Mouse (Mus musculus) T-helper 1 cell (primary cell): ENCODE data around the gene Grhl1.

Source experiments
- in situ Hi-C: fragments of 300-600 bp; cut with MboI, MseI; formaldehyde crosslinking; loops from one replicate; pipeline ENCODE4 v1.15.1; 2025; ENCODE audit warnings: high pct_unique_total_duplicates

The Grhl1 gene

GRCm38 (mm10) chr12:24642370-24642802 is 70.3 kb downstream of the Grhl1 start:
- in situ Hi-C loops: no loop called here

- in situ Hi-C loops: no loop called here
Measured at GRCm38 (mm10) chr12:24644125-24644571, 72.1 kb downstream of the Grhl1 start.

- in situ Hi-C loops: no loop called here
Measured at GRCm38 (mm10) chr12:24645901-24646300, 73.8 kb downstream of the Grhl1 start.

- in situ Hi-C loops: no loop called here
Measured at GRCm38 (mm10) chr12:24648094-24648493, 76.0 kb downstream of the Grhl1 start.

- in situ Hi-C loops: no loop called here
Measured at GRCm38 (mm10) chr12:24650415-24651062, 78.5 kb downstream of the Grhl1 start.

- in situ Hi-C loops: no loop called here
Measured at GRCm38 (mm10) chr12:24651063-24651557, 79.0 kb downstream of the Grhl1 start, which contains the start of gene Klf11. Gene Klf11, plus strand, starts transcription at chr12:24651274.

GRCm38 (mm10) chr12:24651642-24652342 is 79.7 kb downstream of the Grhl1 start:
- in situ Hi-C loops: no loop called here

GRCm38 (mm10) chr12:24654065-24654862 is 82.2 kb downstream of the Grhl1 start:
- in situ Hi-C loops: no loop called here

- in situ Hi-C loops: no loop called here
Measured at GRCm38 (mm10) chr12:24656436-24656835, 84.4 kb downstream of the Grhl1 start.

GRCm38 (mm10) chr12:24658998-24659397 is 86.9 kb downstream of the Grhl1 start:
- in situ Hi-C loops: no loop called here

- in situ Hi-C loops: no loop called here
Measured at GRCm38 (mm10) chr12:24659923-24660322, 87.8 kb downstream of the Grhl1 start.

- in situ Hi-C loops: no loop called here
Measured at GRCm38 (mm10) chr12:24661100-24661499, 89.0 kb downstream of the Grhl1 start.

GRCm38 (mm10) chr12:24662131-24662530 is 90.0 kb downstream of the Grhl1 start:
- in situ Hi-C loops: no loop called here
